Mouse (Mus musculus): Measurements from ENCODE around the gene Ehbp1l1.

Ehbp1l1 gene

GRCm38 (mm10) chr19:5725767-5726515 is at the start of gene Ehbp1l1:
Ehbp1l1 (minus strand) TSS chr19:5726317.
- no peak for DNase-seq (ENCODE audit: low spot score)

GRCm38 (mm10) chr19:5770925-5771860 is 45.1 kb upstream of the Ehbp1l1 start, which contains the start of gene Scyl1:
Scyl1 (minus strand) TSS chr19:5771419.
- DNase-seq (ENCODE audit: low spot score), result peak; percentile 98

GRCm38 (mm10) chr19:5770311-5770710 is 44.2 kb upstream of the Ehbp1l1 start:
- DNase-seq (ENCODE audit: low spot score), result no peak

GRCm38 (mm10) chr19:5767271-5767670 is 41.2 kb upstream of the Ehbp1l1 start:
- DNase-seq (ENCODE audit: low spot score), result no peak

GRCm38 (mm10) chr19:5763163-5763562 is 37.0 kb upstream of the Ehbp1l1 start:
- DNase-seq (ENCODE audit: low spot score), result no peak

GRCm38 (mm10) chr19:5758878-5759403 is 32.8 kb upstream of the Ehbp1l1 start:
- DNase-seq (ENCODE audit: low spot score), result no peak

- DNase-seq (ENCODE audit: low spot score), result no peak
These were observed 31.0 kb upstream of the Ehbp1l1 start for GRCm38 (mm10) chr19:5756991-5757636.

GRCm38 (mm10) chr19:5756321-5756985 is 30.3 kb upstream of the Ehbp1l1 start:
- no peak for DNase-seq (ENCODE audit: low spot score)

GRCm38 (mm10) chr19:5751742-5752141 is 25.6 kb upstream of the Ehbp1l1 start:
- no peak for DNase-seq (ENCODE audit: low spot score)

- no peak for DNase-seq (ENCODE audit: low spot score)
These were observed 24.8 kb upstream of the Ehbp1l1 start for GRCm38 (mm10) chr19:5750951-5751350.

- no peak for DNase-seq (ENCODE audit: low spot score)
These were observed 23.4 kb upstream of the Ehbp1l1 start for GRCm38 (mm10) chr19:5749476-5749875.

GRCm38 (mm10) chr19:5746907-5747363 is 20.8 kb upstream of the Ehbp1l1 start:
- DNase-seq (ENCODE audit: low spot score), result no peak

GRCm38 (mm10) chr19:5745756-5746710 is 19.9 kb upstream of the Ehbp1l1 start:
- DNase-seq (ENCODE audit: low spot score), result no peak

GRCm38 (mm10) chr19:5743576-5743975 is 17.5 kb upstream of the Ehbp1l1 start:
- DNase-seq (ENCODE audit: low spot score), result no peak

- no peak for DNase-seq (ENCODE audit: low spot score)
These were observed 16.1 kb upstream of the Ehbp1l1 start for GRCm38 (mm10) chr19:5742241-5742641.

- DNase-seq (ENCODE audit: low spot score), result peak; percentile 87
These were observed 15.6 kb upstream of the Ehbp1l1 start for GRCm38 (mm10) chr19:5741641-5742240.

GRCm38 (mm10) chr19:5740320-5741317 is 14.5 kb upstream of the Ehbp1l1 start, which contains the start of gene Ltbp3:
Ltbp3 (plus strand) TSS chr19:5740904.
- DNase-seq (ENCODE audit: low spot score), result peak; percentile 81

- no peak for DNase-seq (ENCODE audit: low spot score)
These were observed 13.3 kb upstream of the Ehbp1l1 start for GRCm38 (mm10) chr19:5739446-5739845.

All from ovary, postnatal 14 days (tissue).